Mouse (Mus musculus) central nervous system, embryonic 11.5 days (tissue): ENCODE data around the gene Sirt1. TPM values are rescaled to one million over a fixed set of nuclear protein-coding genes. Genes with fewer than 3 reads are reported as not detected.

ENCODE experiments used
- polyA plus RNA-seq: library from polyadenylated mRNA; depleted of rRNA; stranded (reverse); fragments of >200 nt; gene quantifications from 2 replicates; pipeline ENCODE4 v1.2.3, GENCODE M21; 2012; rRNA removed

Gene Sirt1
- polyA plus RNA-seq: 20.4 and 25.9 TPM in 2 replicates

GRCm38 (mm10) chr10:63381498-63382280 lies at the start of gene Sirt1:
Gene Sirt1, minus strand, starts transcription at chr10:63381704.

DNA sequence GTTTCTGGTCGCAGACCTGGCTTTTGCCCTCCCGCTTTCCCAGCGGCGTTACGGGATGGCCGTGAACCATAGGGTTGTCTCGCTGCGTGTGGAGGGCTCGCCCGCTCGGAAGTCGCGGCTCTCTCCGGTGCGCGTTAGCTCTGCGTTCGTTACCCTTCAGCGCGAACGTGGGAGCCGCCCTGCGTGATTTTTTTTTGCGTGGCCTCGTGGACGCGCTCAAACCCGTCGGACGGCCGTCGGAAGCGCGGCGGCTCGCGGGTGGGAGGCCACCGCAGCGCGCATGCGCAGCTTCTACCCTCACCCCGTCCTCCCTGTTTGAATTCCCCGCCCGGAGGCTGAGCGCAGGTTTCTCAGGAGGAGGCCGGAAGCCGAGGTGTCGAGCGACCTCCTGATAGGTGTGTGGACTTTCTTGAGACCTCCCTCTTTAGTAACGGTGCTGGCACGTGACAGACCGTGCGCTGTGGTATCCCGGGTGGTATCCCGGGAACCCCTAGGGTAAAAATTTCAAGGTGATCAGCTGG lies 48.3 kb upstream of the Sirt1 start, which contains the start of gene Ctnna3:
Gene Ctnna3, plus strand, starts transcription at position 314 of the 521 bp plus-strand sequence.

DNA sequence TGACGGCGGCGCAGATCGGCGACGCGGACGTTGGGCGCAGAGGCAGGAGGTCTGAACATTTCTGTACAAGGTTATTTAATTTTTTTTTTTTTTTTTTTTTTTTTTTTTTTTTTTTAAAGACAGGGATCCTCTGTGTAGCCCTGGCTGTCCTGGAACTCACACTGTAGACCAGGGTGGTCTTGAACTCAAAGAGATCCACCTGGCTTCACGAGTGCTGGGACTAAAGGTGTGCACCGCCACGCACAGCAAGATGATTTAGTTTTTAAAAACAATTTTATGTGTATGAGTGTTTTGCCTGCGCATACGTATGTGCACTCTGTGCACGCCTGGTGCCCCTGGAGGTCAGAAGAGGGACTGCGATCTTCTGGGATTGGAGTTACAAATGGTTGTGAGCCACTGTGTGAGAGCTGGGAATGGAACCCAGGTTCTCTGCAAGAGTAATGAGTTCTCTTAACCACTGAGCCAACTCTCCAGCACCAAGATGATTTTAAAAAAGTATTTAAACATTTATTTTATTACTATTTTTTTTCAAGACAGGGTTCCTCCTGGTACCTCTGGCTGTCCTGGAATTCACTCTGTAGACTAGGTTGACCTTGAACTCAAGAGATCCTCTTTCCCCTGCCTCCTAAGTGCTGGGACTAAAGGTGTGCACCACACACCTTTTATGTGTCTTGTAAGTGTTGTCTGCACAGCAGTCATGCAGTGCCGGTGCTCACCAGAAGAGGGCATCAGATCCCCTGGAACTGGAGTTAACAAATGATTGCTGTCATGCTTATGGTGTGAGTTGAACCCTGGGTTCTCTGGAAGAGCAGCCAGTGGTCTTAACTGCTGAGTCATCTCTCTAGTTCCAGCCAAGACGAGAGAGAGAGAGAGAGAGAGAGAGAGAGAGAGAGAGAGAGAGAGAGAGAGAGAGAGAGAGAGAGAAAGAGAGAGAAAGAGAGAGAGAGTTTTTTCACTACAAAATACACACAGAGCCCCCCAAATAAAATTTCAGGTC lies 40.5 kb upstream of the Sirt1 start, which contains the start of gene Gm7075:
Gene Gm7075, minus strand, starts transcription at position 51 of the 997 bp plus-strand sequence.

GRCm38 (mm10) chr10:63382372-63383279 lies 1.1 kb upstream of the Sirt1 start, which contains the start of gene Dnajc12:
Gene Dnajc12, plus strand, starts transcription at chr10:63382443.

Other genes with a start within 250 kb of the Sirt1 start
- gene Mypn, start 177.8 kb downstream of the Sirt1 start, polyA plus RNA-seq: 0.06 and 0.70 TPM in 2 replicates
- gene Herc4, start 137.9 kb downstream of the Sirt1 start, polyA plus RNA-seq: 43.5 and 48.8 TPM in 2 replicates
- gene Dnajc12, start 739 bp upstream of the Sirt1 start, polyA plus RNA-seq: 11.0 and 19.6 TPM in 2 replicates
- 0.48 and 1.0 TPM in 2 replicates for gene Gm7075, start 40.1 kb upstream of the Sirt1 start, polyA plus RNA-seq
- gene Ctnna3, start 48.4 kb upstream of the Sirt1 start, polyA plus RNA-seq: 0.17 and 0.36 TPM in 2 replicates